Mouse (Mus musculus): Measurements from ENCODE around the gene Gpr161. TPM values are rescaled to one million over a fixed set of nuclear protein-coding genes. Genes with fewer than 3 reads are reported as not detected.
A peak's percentile ranks its signal among the peaks of the same experiment; 100 is the strongest.

Gene Gpr161
- polyA plus RNA-seq, 1 experiment = 11.3 TPM

DNA sequence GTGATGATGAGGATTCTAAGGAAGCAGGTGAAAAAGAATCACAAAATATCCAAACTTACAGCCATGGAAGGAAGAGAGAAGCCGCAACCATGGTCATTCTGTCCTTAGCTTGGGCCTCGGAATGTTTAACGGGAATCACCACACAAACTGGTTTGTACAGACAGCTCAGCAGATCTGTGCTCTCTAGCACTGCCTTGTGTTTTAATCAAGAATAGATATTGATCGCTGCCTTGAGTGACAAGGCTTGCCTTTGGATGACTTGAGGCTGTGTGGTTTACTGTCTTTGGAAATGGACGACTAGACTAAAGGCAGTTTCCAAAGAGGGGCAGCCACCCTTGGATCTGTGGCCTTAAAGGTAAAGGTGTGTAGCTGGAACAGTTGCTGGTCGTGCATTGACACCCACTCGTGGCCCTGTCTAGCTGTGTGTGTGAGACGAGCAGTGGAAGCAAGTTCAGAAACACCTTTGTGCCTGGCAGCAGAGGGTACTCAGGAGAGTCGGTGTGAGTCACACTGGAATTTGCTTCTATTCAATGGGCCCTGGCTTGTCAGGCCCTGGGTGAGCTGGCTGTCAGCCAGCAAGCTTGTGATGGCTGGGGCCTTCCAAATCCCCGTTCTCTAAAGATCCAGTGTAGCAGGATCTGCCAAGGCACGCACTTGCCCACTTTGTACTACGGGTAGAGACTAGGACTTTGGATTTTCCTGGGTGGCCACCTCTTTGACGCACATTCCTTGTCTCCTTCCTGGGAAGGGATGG is 7.0 kb downstream of the Gpr161 start:
- H3K27ac ChIP-seq (ENCODE audit: insufficient read depth, low read length) = no peak overlapping the region
- TF ChIP-seq POLR2A (IDR thresholded peaks at IDR 0.05; ENCODE audit: low read depth, low read length) (no peak), CTCF (IDR thresholded peaks at IDR 0.05; ENCODE audit: borderline replicate concordance, insufficient read depth, low read length) (no peak)
- H3K4me1 ChIP-seq (ENCODE audit: control insufficient read depth, insufficient read depth, low read length) = peaks cover 11% of the 10 kb centered on the region
- no peak overlapping the region for H3K4me3 ChIP-seq (ENCODE audit: insufficient read depth, low read length)

- TF ChIP-seq CTCF (IDR thresholded peaks at IDR 0.05; ENCODE audit: borderline replicate concordance, insufficient read depth, low read length) (no peak), POLR2A (IDR thresholded peaks at IDR 0.05; ENCODE audit: low read depth, low read length) (no peak)
- H3K4me1 ChIP-seq (ENCODE audit: control insufficient read depth, insufficient read depth, low read length) = peaks cover 11% of the 10 kb centered on the region
- no peak overlapping the region for H3K27ac ChIP-seq (ENCODE audit: insufficient read depth, low read length)
- no peak overlapping the region for H3K4me3 ChIP-seq (ENCODE audit: insufficient read depth, low read length)
These were observed 7.6 kb downstream of the Gpr161 start for GRCm38 (mm10) chr1:165303209-165303608.

DNA sequence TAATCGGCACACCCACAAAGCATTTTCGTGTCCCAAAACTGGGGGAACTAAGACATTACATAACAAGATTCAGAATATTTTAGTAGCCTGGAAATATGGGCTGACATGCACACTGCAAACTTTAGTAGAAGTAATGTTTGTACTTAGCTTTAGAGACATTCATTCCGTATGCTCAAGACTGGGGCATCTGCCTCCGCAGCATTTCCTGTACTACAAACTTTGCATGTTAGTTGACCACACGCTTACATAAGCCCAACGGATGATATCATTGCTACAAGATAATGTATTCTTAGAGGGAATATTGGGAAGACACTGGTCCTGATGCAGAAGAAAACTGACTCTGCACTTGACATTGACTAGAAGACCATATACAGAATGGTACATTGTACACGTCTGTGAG is 8.8 kb downstream of the Gpr161 start:
- Histone ChIP-seq H3K4me3 (ENCODE audit: insufficient read depth, low read length) (no peak overlapping the region), H3K27ac (ENCODE audit: insufficient read depth, low read length) (no peak overlapping the region), H3K4me1 (ENCODE audit: control insufficient read depth, insufficient read depth, low read length) (peaks cover 11% of the 10 kb centered on the region)
- TF ChIP-seq POLR2A (IDR thresholded peaks at IDR 0.05; ENCODE audit: low read depth, low read length) (no peak), CTCF (IDR thresholded peaks at IDR 0.05; ENCODE audit: borderline replicate concordance, insufficient read depth, low read length) (no peak)

- no peak overlapping the region for H3K27ac ChIP-seq (ENCODE audit: insufficient read depth, low read length)
- TF ChIP-seq CTCF (IDR thresholded peaks at IDR 0.05; ENCODE audit: borderline replicate concordance, insufficient read depth, low read length) (no peak), POLR2A (IDR thresholded peaks at IDR 0.05; ENCODE audit: low read depth, low read length) (no peak)
- no peak overlapping the region for H3K4me3 ChIP-seq (ENCODE audit: insufficient read depth, low read length)
- peaks cover 8% of the 10 kb centered on the region for H3K4me1 ChIP-seq (ENCODE audit: control insufficient read depth, insufficient read depth, low read length)
These were observed 12.6 kb downstream of the Gpr161 start for GRCm38 (mm10) chr1:165308180-165308579.

DNA sequence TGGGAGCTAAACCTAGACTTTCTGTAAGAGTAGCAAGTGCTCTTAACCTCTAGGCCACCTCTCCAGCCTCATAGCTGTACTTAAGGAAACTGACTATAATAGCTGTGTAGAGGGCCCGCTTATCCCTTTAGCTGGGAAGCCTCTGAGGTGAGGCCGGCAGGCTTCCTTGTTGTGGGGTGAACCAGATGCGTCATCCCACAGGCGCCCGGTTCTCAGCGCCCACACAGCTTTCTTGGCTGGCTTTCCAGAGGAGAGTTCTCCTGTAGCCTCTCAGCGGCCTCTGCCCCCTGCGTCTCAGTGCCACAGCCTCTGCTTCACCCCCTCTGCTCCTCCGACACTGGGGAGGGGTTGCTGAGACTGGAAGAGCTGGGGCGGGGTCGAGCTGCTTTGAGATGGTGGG is 20.8 kb downstream of the Gpr161 start:
- Histone ChIP-seq H3K4me3 (ENCODE audit: insufficient read depth, low read length) (no peak overlapping the region), H3K4me1 (ENCODE audit: control insufficient read depth, insufficient read depth, low read length) (no peaks in the 10 kb centered on the region), H3K27ac (ENCODE audit: insufficient read depth, low read length) (no peak overlapping the region)
- TF ChIP-seq POLR2A (IDR thresholded peaks at IDR 0.05; ENCODE audit: low read depth, low read length) (no peak), CTCF (IDR thresholded peaks at IDR 0.05; ENCODE audit: borderline replicate concordance, insufficient read depth, low read length) (no peak)

- H3K27ac ChIP-seq (ENCODE audit: insufficient read depth, low read length) = no peak overlapping the region
- no peaks in the 10 kb centered on the region for H3K4me1 ChIP-seq (ENCODE audit: control insufficient read depth, insufficient read depth, low read length)
- no peak for TF ChIP-seq POLR2A (IDR thresholded peaks at IDR 0.05; ENCODE audit: low read depth, low read length)
- peak; percentile 99 for TF ChIP-seq CTCF (IDR thresholded peaks at IDR 0.05; ENCODE audit: borderline replicate concordance, insufficient read depth, low read length)
- no peak overlapping the region for H3K4me3 ChIP-seq (ENCODE audit: insufficient read depth, low read length)
These were observed 24.7 kb downstream of the Gpr161 start for GRCm38 (mm10) chr1:165320141-165320934.

DNA sequence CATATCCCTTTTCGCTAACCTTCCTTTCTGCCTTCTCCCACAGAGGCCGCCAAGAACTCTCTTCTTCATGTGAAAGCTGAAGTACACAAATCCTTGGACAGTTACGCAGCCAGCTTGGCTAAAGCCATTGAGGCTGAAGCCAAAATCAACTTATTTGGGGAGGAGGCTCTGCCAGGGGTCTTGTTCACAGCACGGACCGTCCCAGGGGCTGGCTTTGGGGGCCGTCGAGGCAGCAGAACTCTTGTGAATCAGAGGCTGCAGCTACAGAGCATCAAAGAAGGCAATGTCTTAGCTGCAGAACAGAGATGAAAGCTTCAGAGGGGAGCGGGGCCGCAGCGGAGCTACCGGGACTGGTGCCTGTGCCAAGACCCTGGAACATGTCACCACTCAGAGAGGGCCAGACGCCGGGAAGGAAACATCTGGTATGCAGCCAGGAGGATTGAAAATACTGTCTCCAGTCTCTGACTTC is 25.8 kb downstream of the Gpr161 start:
- TF ChIP-seq CTCF (IDR thresholded peaks at IDR 0.05; ENCODE audit: borderline replicate concordance, insufficient read depth, low read length) (no peak), POLR2A (IDR thresholded peaks at IDR 0.05; ENCODE audit: low read depth, low read length) (no peak)
- no peak overlapping the region for H3K27ac ChIP-seq (ENCODE audit: insufficient read depth, low read length)
- no peaks in the 10 kb centered on the region for H3K4me1 ChIP-seq (ENCODE audit: control insufficient read depth, insufficient read depth, low read length)
- H3K4me3 ChIP-seq (ENCODE audit: insufficient read depth, low read length) = no peak overlapping the region

GRCm38 (mm10) chr1:165321891-165322290 is 26.3 kb downstream of the Gpr161 start:
- no peak for TF ChIP-seq POLR2A (IDR thresholded peaks at IDR 0.05; ENCODE audit: low read depth, low read length)
- TF ChIP-seq CTCF (IDR thresholded peaks at IDR 0.05; ENCODE audit: borderline replicate concordance, insufficient read depth, low read length) = no peak
- Histone ChIP-seq H3K4me1 (ENCODE audit: control insufficient read depth, insufficient read depth, low read length) (no peaks in the 10 kb centered on the region), H3K4me3 (ENCODE audit: insufficient read depth, low read length) (no peak overlapping the region), H3K27ac (ENCODE audit: insufficient read depth, low read length) (no peak overlapping the region)

GRCm38 (mm10) chr1:165322934-165323333 is 27.3 kb downstream of the Gpr161 start:
- TF ChIP-seq POLR2A (IDR thresholded peaks at IDR 0.05; ENCODE audit: low read depth, low read length) (no peak), CTCF (IDR thresholded peaks at IDR 0.05; ENCODE audit: borderline replicate concordance, insufficient read depth, low read length) (no peak)
- no peaks in the 10 kb centered on the region for H3K4me1 ChIP-seq (ENCODE audit: control insufficient read depth, insufficient read depth, low read length)
- no peak overlapping the region for H3K4me3 ChIP-seq (ENCODE audit: insufficient read depth, low read length)
- no peak overlapping the region for H3K27ac ChIP-seq (ENCODE audit: insufficient read depth, low read length)

- H3K4me1 ChIP-seq (ENCODE audit: control insufficient read depth, insufficient read depth, low read length) = no peaks in the 10 kb centered on the region
- no peak for TF ChIP-seq CTCF (IDR thresholded peaks at IDR 0.05; ENCODE audit: borderline replicate concordance, insufficient read depth, low read length)
- no peak for TF ChIP-seq POLR2A (IDR thresholded peaks at IDR 0.05; ENCODE audit: low read depth, low read length)
- no peak overlapping the region for H3K4me3 ChIP-seq (ENCODE audit: insufficient read depth, low read length)
- H3K27ac ChIP-seq (ENCODE audit: insufficient read depth, low read length) = no peak overlapping the region
These were observed 31.8 kb downstream of the Gpr161 start for GRCm38 (mm10) chr1:165327370-165327769.

Measured in embryonic fibroblast, embryonic 13.5 days (primary cell).